Mouse (Mus musculus): ENCODE results near the gene Cyp4f17. TPM values are rescaled to one million over a fixed set of nuclear protein-coding genes. Genes with fewer than 3 reads are reported as not detected.
"Not testable (repeated sequence)": the region's sequence is repeated elsewhere in the genome, so short reads cannot be mapped to it uniquely, and the experiment has no call there.

Gene Cyp4f17
- polyA plus RNA-seq, 1 experiment from 2014 or later = 11.7 TPM

DNA sequence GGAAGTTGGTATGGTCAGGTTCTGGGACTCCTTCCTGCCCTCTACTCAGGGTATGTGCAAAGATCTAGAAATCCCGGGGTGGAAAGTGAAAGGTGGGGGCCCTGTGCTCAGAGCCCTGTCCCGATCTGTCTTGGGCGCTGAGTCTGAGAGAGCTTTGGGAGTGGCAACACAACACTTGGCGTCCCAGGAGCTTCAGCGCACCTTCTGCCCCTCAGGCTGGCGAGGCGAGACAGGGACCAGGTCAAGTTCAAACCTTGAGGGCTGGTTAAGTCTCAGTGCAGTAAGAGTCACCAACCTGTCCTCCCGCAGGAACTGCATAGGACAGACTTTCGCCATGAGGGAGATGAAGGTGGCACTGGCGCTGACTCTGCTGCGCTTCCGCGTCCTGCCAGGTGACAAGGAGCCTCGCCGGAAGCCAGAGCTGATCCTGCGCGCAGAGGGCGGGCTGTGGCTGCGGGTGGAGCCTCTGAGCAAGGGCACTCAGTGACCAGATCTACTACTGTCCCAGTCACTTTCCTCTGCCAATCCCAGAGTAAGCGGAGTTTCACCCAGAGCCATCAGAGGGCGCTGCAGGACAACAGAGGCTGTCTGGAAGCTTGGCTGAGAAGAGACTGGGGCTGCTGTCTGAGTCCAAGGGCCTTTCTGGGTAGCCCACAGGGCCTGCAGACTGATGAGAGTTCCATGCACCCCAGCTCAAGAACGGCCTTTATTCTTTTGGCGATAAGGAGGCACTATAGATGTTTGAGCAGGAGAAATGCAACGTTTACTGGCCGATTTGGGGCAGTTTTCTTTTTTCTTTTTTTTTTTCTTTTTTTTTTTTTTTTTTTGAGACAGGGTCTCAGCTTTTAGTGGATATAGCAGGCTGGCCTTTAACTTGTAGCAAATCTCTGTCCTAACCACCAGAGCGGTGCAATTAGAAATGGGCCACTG, 22.8 kb downstream of the Cyp4f17 start:
- H3K4me3 ChIP-seq = peak overlapping the region; percentile 21
- H3K9me3 ChIP-seq (replicated peaks) = no peaks in the 10 kb centered on the region
- no peak overlapping the region for H3K27ac ChIP-seq
- peaks cover 14% of the 10 kb centered on the region for H3K36me3 ChIP-seq
- no peaks in the 10 kb centered on the region for H3K27me3 ChIP-seq
- peaks cover 5% of the 10 kb centered on the region; the same call in 1 of the 2 replicates for H3K4me1 ChIP-seq
- WGBS = 16% methylated on average over 26 of the region's 26 CpGs
- peak; percentile 48; the same call in 1 of the 2 replicates for ATAC-seq (ENCODE audit: low FRiP score)
- H3K9ac ChIP-seq = peak overlapping the region; percentile 45; the same call in 1 of the 2 replicates
- peak overlapping the region; percentile 50 for H3K4me2 ChIP-seq (replicated peaks)

- peaks cover 10% of the 10 kb centered on the region for H3K4me1 ChIP-seq
- not testable (repeated sequence) for H3K4me3 ChIP-seq; H3K36me3 ChIP-seq; H3K9ac ChIP-seq; H3K4me2 ChIP-seq (replicated peaks); ATAC-seq (ENCODE audit: low FRiP score); H3K9me3 ChIP-seq (replicated peaks); H3K27me3 ChIP-seq; H3K27ac ChIP-seq
- WGBS = 60% methylated on average over 4 of the region's 4 CpGs
These were observed 26.5 kb downstream of the Cyp4f17 start for GRCm38 (mm10) chr17:32532356-32532755.

DNA sequence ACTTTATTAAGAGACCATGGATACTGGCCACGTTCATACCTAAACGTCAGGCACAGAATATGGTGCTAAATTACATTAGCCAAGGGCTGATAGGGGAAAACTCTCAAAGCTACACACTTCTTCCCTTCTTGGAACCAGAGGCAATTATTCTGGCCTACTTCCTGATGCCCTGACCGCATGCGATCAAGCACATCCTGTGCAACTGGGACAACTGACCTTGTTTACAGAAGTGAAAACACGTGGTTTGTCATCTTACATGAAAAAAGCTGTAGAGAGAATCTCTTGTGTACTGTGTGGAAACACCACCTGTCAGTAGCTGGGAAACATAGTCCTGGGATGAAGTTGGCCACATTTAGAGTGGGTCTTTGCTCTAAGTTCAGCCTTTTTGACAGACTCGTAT, 28.2 kb downstream of the Cyp4f17 start:
- ATAC-seq (ENCODE audit: low FRiP score) = no peak
- no peak overlapping the region for H3K27ac ChIP-seq
- no peak overlapping the region for H3K9ac ChIP-seq
- H3K4me2 ChIP-seq (replicated peaks) = no peak overlapping the region
- no peaks in the 10 kb centered on the region for H3K36me3 ChIP-seq
- H3K4me1 ChIP-seq = peaks cover 6% of the 10 kb centered on the region
- H3K4me3 ChIP-seq = no peak overlapping the region
- WGBS = 84% methylated on average over 6 of the region's 6 CpGs
- no peaks in the 10 kb centered on the region for H3K9me3 ChIP-seq (replicated peaks)
- H3K27me3 ChIP-seq = no peaks in the 10 kb centered on the region

DNA sequence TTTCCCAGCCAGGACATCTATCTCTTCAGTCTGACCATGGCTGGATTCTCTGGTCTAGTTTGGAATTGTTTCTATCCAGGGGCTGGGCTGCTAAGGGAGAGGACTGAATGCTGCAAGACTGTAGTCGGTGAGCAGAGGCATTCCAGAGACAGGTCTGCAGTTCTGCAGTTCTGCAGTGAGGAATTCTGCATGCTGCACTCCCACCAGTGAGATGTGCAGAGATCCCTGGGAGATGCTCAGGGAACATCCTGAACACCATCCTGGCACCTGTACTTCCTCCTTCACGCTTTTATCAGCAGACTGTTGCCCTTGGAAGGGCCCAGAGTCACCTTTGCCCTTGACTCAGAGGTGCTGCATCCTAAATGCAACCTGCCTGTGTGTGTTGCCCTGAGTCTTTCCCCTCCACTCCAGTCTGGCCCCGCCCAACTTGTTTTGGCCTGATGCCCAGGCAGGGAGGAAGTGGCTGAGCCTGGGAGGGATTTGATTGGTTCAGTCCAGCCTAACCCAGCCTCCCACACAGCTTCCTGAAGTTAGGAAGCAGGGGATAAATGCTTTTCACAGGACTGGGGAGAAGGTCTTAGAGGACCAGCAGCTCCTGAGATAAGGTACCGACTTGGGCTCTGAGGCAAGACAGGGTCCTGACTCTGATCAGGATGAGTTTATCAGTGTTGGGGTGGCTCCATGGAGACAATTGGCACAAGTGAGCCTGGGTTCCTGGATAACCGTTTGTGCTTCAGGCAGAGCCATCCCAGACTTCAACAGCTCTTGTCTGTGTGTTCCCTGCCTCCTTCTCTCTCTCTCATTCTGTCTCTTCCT, 30.4 kb downstream of the Cyp4f17 start, which contains the start of gene Cyp4f16:
Gene Cyp4f16, plus strand, starts transcription at position 508 of the 816 bp plus-strand sequence.
- H3K27ac ChIP-seq; H3K27me3 ChIP-seq; H3K9me3 ChIP-seq (replicated peaks); H3K36me3 ChIP-seq; H3K4me1 ChIP-seq: not testable (repeated sequence)
- Histone ChIP-seq H3K4me2 (replicated peaks) (peak within 1 kb of the TSS; percentile 57), H3K4me3 (peak within 1 kb of the TSS; percentile 42), H3K9ac (peak within 1 kb of the TSS; percentile 48)
- WGBS = 11% methylated on average over 5 of the region's 5 CpGs
- peak; percentile 88 for ATAC-seq (ENCODE audit: low FRiP score)

DNA sequence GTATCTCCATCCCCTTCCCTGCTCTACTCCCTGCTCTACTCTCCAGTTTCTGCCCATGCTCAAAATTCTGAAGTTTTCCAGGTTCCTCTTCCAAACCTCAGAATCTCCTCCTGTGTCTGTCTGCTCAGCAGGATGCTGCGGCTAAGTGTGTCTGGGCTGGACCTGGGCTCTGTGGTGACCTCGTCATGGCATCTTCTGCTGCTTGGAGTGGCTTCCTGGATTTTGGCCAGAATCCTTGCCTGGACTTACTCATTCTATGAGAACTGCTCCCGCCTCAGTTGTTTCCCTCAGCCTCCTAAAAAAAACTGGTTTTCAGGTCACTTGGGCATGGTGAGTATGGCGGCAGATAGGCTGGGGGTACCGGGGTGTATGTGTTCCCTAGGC, 31.0 kb downstream of the Cyp4f17 start:
- Histone ChIP-seq H3K4me3 (peak overlapping the region; percentile 42), H3K9ac (peak overlapping the region; percentile 48), H3K36me3 (no peaks in the 10 kb centered on the region), H3K4me1 (peaks cover 6% of the 10 kb centered on the region), H3K4me2 (replicated peaks) (peak overlapping the region; percentile 57), H3K27me3 (no peaks in the 10 kb centered on the region), H3K27ac (no peak overlapping the region), H3K9me3 (replicated peaks) (no peaks in the 10 kb centered on the region)
- ATAC-seq (ENCODE audit: low FRiP score) = 0 out of 2 replicates have a peak, but pooled peaks have one; percentile 6
- 59% methylated on average over 5 of the region's 5 CpGs for WGBS

- ATAC-seq (ENCODE audit: low FRiP score); H3K36me3 ChIP-seq: not testable (repeated sequence)
- WGBS = 95% methylated on average over 5 of the region's 5 CpGs
These were observed 38.9 kb downstream of the Cyp4f17 start for GRCm38 (mm10) chr17:32544792-32545191.

DNA sequence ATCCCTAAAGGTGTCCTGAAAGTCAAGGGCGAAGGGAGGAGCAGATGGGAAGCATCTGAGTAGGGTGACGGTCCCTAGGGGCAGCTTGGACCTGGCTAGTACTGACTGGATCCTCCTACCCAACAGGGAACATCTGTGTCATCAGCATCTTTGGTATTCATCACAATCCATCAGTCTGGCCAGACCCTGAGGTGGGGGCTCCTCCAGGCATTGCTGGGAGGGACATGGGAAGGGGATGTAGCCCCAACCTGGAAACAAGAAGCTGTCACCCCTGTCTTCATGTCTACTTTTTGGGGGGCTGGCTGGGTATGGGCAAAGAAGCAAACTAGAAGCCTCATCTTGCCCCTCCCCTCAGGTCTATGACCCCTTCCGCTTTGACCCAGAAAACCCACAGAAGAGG, 44.5 kb downstream of the Cyp4f17 start:
- not testable (repeated sequence) for H3K27ac ChIP-seq; H3K9me3 ChIP-seq (replicated peaks); H3K4me1 ChIP-seq; H3K27me3 ChIP-seq; H3K36me3 ChIP-seq
- peak overlapping the region; percentile 32 for H3K4me3 ChIP-seq
- peak overlapping the region; percentile 55 for H3K4me2 ChIP-seq (replicated peaks)
- 83% methylated on average over 3 of the region's 3 CpGs for WGBS
- peak overlapping the region; percentile 57; the same call in 1 of the 2 replicates for H3K9ac ChIP-seq
- peak; percentile 46; the same call in 1 of the 2 replicates for ATAC-seq (ENCODE audit: low FRiP score)

More at GRCm38 (mm10) chr17:32544792-32545191, 38.9 kb downstream of the Cyp4f17 start:
- H3K4me1 ChIP-seq; H3K27me3 ChIP-seq; H3K27ac ChIP-seq; H3K9ac ChIP-seq; H3K4me2 ChIP-seq (replicated peaks); H3K4me3 ChIP-seq; H3K9me3 ChIP-seq (replicated peaks): not testable (repeated sequence)

- H3K27ac ChIP-seq = no peak overlapping the region
- no peaks in the 10 kb centered on the region for H3K27me3 ChIP-seq
- H3K36me3 ChIP-seq = 0 out of 2 replicates have a peak, but pooled peaks cover 4% of the 10 kb centered on the region
- peak overlapping the region; percentile 57 for H3K9ac ChIP-seq
- H3K9me3 ChIP-seq (replicated peaks) = no peaks in the 10 kb centered on the region
- H3K4me3 ChIP-seq = peak overlapping the region; percentile 32
- peak; percentile 89 for ATAC-seq (ENCODE audit: low FRiP score)
- H3K4me2 ChIP-seq (replicated peaks) = peak overlapping the region; percentile 55
- H3K4me1 ChIP-seq = peaks cover 5% of the 10 kb centered on the region; the same call in 1 of the 2 replicates
- 12% methylated on average over 20 of the region's 20 CpGs for WGBS
These were observed 45.3 kb downstream of the Cyp4f17 start for GRCm38 (mm10) chr17:32550900-32551770.

GRCm38 (mm10) chr17:32553016-32553415, 47.2 kb downstream of the Cyp4f17 start:
- not testable (repeated sequence) for H3K4me1 ChIP-seq; H3K4me2 ChIP-seq (replicated peaks); H3K36me3 ChIP-seq; H3K9me3 ChIP-seq (replicated peaks); H3K4me3 ChIP-seq; H3K27me3 ChIP-seq; H3K27ac ChIP-seq; H3K9ac ChIP-seq; ATAC-seq (ENCODE audit: low FRiP score)
- 34% methylated on average over 1 of the region's 1 CpGs for WGBS

- H3K4me1 ChIP-seq; H3K4me2 ChIP-seq (replicated peaks); H3K27me3 ChIP-seq; H3K36me3 ChIP-seq; H3K27ac ChIP-seq; H3K9ac ChIP-seq; H3K9me3 ChIP-seq (replicated peaks); H3K4me3 ChIP-seq; ATAC-seq (ENCODE audit: low FRiP score): not testable (repeated sequence)
- 85% methylated on average over 9 of the region's 9 CpGs for WGBS
These were observed 48.5 kb downstream of the Cyp4f17 start for GRCm38 (mm10) chr17:32554368-32554767.

GRCm38 (mm10) chr17:32563301-32563700, 57.5 kb downstream of the Cyp4f17 start:
- 80% methylated on average over 2 of the region's 2 CpGs for WGBS
- peaks cover 19% of the 10 kb centered on the region for H3K9me3 ChIP-seq (replicated peaks)
- ATAC-seq (ENCODE audit: low FRiP score) = not testable (repeated sequence)

More at GRCm38 (mm10) chr17:32563301-32563700, 57.5 kb downstream of the Cyp4f17 start:
- not testable (repeated sequence) for H3K9ac ChIP-seq; H3K4me3 ChIP-seq; H3K4me1 ChIP-seq; H3K27ac ChIP-seq; H3K36me3 ChIP-seq; H3K4me2 ChIP-seq (replicated peaks); H3K27me3 ChIP-seq

Measured in hindbrain, embryonic 12.5 days (tissue).